Mouse (Mus musculus): ENCODE data around the gene Aldh1b1.

Gene Aldh1b1

GRCm38 (mm10) chr4:45785959-45786358 lies 12.9 kb upstream of the Aldh1b1 start:
- DNase-seq (ENCODE audit: low spot score) = no peak

- no peak for DNase-seq (ENCODE audit: low spot score)
These were observed 12.1 kb upstream of the Aldh1b1 start for GRCm38 (mm10) chr4:45786674-45787073.

- DNase-seq (ENCODE audit: low spot score) = no peak
These were observed 10.3 kb upstream of the Aldh1b1 start for GRCm38 (mm10) chr4:45788446-45789081.

- DNase-seq (ENCODE audit: low spot score) = no peak
These were observed 9.4 kb upstream of the Aldh1b1 start for GRCm38 (mm10) chr4:45789263-45789958.

- DNase-seq (ENCODE audit: low spot score) = no peak
These were observed 8.8 kb upstream of the Aldh1b1 start for GRCm38 (mm10) chr4:45790018-45790417.

- peak; percentile 45 for DNase-seq (ENCODE audit: low spot score)
These were observed 3.5 kb upstream of the Aldh1b1 start for GRCm38 (mm10) chr4:45795191-45795811.

GRCm38 (mm10) chr4:45796760-45797159 lies 2.1 kb upstream of the Aldh1b1 start:
- DNase-seq (ENCODE audit: low spot score) = no peak

GRCm38 (mm10) chr4:45799956-45800537 lies 1.2 kb downstream of the Aldh1b1 start:
- no peak for DNase-seq (ENCODE audit: low spot score)

- DNase-seq (ENCODE audit: low spot score) = no peak
These were observed 4.1 kb downstream of the Aldh1b1 start for GRCm38 (mm10) chr4:45802900-45803299.

- no peak for DNase-seq (ENCODE audit: low spot score)
These were observed 9.2 kb downstream of the Aldh1b1 start for GRCm38 (mm10) chr4:45808034-45808433.

- DNase-seq (ENCODE audit: low spot score) = no peak
These were observed 12.4 kb downstream of the Aldh1b1 start for GRCm38 (mm10) chr4:45811250-45811649.

GRCm38 (mm10) chr4:45815542-45815941 lies 16.7 kb downstream of the Aldh1b1 start:
- peak; percentile 77 for DNase-seq (ENCODE audit: low spot score)

- DNase-seq (ENCODE audit: low spot score) = no peak
These were observed 20.0 kb downstream of the Aldh1b1 start for GRCm38 (mm10) chr4:45818814-45819207.

- DNase-seq (ENCODE audit: low spot score) = peak; percentile 86
These were observed 20.5 kb downstream of the Aldh1b1 start for GRCm38 (mm10) chr4:45819208-45819931.

GRCm38 (mm10) chr4:45820074-45820830 lies 21.4 kb downstream of the Aldh1b1 start:
- DNase-seq (ENCODE audit: low spot score) = peak; percentile 75

- DNase-seq (ENCODE audit: low spot score) = peak; percentile 68
These were observed 23.2 kb downstream of the Aldh1b1 start for GRCm38 (mm10) chr4:45821995-45822394.

- DNase-seq (ENCODE audit: low spot score) = peak; percentile 66
These were observed 24.2 kb downstream of the Aldh1b1 start for GRCm38 (mm10) chr4:45822781-45823575.

GRCm38 (mm10) chr4:45824049-45824760 lies 25.4 kb downstream of the Aldh1b1 start:
- DNase-seq (ENCODE audit: low spot score) = peak; percentile 69

- no peak for DNase-seq (ENCODE audit: low spot score)
These were observed 26.1 kb downstream of the Aldh1b1 start for GRCm38 (mm10) chr4:45824761-45825556.

Measured in embryo, embryonic 10 days (tissue).